Mouse (Mus musculus) urinary bladder, adult 18-20 months (tissue): ENCODE data around the gene Spsb4.
A peak's percentile ranks its signal among the peaks of the same experiment; 100 is the strongest.
"Not testable (repeated sequence)": the region's sequence is repeated elsewhere in the genome, so short reads cannot be mapped to it uniquely, and the experiment has no call there.

ENCODE experiments used
- DNase-seq, 2 experiments: peaks; one replicate each; pipeline ENCODE4 v3.0.0; 2022; ENCODE audit warnings: low spot score in 2 of 2, mixed read lengths in 2 of 2

The Spsb4 gene

GRCm38 (mm10) chr9:96952310-96952975 is 66.2 kb downstream of the Spsb4 start:
- DNase-seq: no peak

DNA sequence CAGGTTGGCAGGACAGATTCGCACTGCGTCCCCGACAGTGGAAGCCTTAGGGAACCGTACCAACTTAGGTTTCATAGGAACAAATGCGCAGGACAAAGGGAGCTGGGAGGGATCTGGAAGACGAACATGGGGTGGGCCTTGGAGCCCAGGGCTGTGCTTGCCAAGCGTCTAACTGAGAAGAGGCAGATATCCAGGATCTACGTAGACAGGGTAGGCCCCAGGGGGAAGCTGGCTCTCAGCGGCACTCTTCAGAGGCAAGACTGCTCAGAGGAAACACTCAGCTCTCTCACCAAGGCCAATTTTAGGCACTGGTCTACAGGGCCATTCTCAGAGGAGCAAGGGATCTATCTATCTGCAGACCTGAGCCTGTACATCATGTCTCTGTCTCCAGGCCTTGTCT is 69.1 kb downstream of the Spsb4 start:
- DNase-seq: no peak

DNA sequence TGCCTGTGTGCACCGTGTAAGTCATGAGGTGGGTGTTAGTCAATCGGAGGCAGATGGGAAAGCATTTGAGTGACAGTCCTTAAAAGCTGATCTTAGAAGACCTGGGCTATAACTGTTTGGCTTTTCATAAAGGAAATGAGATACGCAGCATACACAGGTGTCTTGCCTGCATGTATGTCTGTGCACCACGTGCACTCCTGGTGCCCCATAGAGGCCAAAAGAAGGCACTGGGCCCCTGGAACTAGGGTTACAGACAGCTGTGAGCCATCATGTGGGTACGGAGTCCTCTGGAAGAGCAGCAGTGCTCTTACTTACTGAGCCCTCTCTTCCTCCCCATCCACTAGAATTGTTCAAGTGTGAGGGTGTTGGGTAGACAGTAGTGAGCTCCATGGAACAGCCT is 70.1 kb downstream of the Spsb4 start:
- no peak for DNase-seq

DNA sequence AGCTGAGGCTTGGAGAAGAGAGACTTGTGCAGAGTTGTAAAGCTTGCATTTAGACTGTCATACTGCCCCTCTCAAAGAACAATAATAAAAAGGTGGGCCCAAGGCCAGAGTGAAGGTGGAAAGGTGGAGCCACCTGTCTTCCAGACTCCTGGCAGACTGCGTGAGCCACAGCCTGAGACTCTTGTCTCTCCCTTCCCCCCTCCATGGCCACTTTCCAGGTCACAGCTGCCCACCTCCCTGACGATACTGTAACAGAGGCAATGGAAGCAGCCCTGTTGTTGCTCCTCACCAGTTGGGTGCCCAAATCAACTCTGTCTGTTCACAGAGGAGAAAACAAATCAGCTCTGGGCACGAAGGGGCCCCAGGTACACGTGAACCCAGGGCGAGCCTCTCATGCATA is 71.5 kb downstream of the Spsb4 start:
- no peak for DNase-seq

- DNase-seq: no peak
Measured at GRCm38 (mm10) chr9:96944517-96944916, 74.1 kb downstream of the Spsb4 start.

- DNase-seq: no peak
Measured at GRCm38 (mm10) chr9:96942975-96943374, 75.7 kb downstream of the Spsb4 start.

GRCm38 (mm10) chr9:96938887-96939286 is 79.8 kb downstream of the Spsb4 start:
- DNase-seq: no peak

GRCm38 (mm10) chr9:96936427-96936826 is 82.2 kb downstream of the Spsb4 start:
- not testable (repeated sequence) for DNase-seq

- no peak for DNase-seq
Measured at GRCm38 (mm10) chr9:96935556-96936300, 82.9 kb downstream of the Spsb4 start.

GRCm38 (mm10) chr9:96934816-96935215 is 83.8 kb downstream of the Spsb4 start:
- DNase-seq: no peak

GRCm38 (mm10) chr9:96932751-96933150 is 85.9 kb downstream of the Spsb4 start:
- DNase-seq: no peak

GRCm38 (mm10) chr9:96923577-96924316 is 94.9 kb downstream of the Spsb4 start:
- no peak for DNase-seq

GRCm38 (mm10) chr9:96923119-96923518 is 95.5 kb downstream of the Spsb4 start:
- DNase-seq: no peak

GRCm38 (mm10) chr9:96916620-96917538 is 101.8 kb downstream of the Spsb4 start:
- DNase-seq: peak; percentile 83 to 94

DNA sequence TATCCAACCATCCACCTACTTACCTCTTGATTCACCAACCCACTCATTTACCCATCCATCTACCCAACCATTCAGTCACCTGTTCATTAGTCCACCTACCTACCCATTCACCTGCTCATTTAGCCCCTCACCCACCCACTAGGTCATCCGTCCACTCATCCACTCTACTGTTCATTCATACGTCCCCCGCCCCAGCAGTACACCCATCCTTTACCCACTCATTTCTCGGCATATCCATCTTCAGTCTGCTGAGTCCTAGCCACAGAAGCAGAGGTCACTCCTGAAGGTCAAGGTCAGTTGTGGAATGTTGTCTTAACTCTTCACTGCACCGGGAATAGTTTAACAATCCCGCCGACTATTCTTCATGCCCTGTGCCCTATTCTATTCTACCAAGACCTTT is 102.6 kb downstream of the Spsb4 start:
- no peak for DNase-seq

GRCm38 (mm10) chr9:96914851-96915250 is 103.8 kb downstream of the Spsb4 start:
- no peak for DNase-seq

DNA sequence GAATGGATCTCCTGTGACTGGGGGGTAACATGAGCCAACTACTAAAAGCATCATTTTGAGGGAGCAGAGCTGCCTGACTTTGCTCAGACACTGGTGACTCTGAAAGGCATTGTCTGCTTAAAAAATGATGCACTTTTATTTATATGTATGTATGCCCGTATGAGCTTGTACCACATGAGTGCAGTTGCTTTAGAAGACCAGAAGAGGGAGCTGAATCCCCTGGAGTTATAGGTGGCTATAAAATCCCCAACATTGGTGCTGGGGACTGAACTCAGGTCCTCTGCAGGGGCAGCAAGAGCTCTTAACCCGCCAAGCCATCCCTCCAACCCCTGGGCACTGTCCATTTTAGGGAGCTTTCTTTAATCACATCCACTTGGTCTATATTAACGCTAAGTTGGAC is 104.6 kb downstream of the Spsb4 start:
- DNase-seq: no peak

GRCm38 (mm10) chr9:96909503-96909902 is 109.1 kb downstream of the Spsb4 start:
- DNase-seq: no peak

- no peak for DNase-seq
Measured at GRCm38 (mm10) chr9:96908737-96909136, 109.9 kb downstream of the Spsb4 start.

GRCm38 (mm10) chr9:96904360-96905355 is 114.0 kb downstream of the Spsb4 start:
- no peak for DNase-seq
